In the genomic region with DNA sequence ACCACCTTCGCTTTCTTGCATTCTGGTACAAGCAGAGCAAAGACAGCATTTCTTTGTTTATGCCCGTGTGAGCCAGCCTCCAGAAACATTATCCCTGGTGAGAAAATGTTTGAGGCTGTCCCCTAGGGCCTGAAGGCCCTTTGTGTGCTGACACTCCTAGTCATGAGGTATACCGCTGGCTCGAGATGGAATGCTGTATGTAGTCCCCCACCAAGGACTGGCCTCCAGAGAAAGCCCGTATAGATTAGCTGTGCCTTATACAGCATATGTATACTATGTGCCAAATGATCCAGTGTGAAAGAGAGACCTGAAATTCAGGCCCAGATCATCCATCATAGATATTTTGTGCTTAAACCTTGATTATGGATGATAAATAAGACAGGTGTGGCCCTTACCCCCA, we compare ENCODE assay signal across 17 mouse cellular contexts. TPM values are rescaled to one million over a fixed set of nuclear protein-coding genes. Genes with fewer than 3 reads are reported as not detected.
A peak's percentile ranks its signal among the peaks of the same experiment; 100 is the strongest.
DNase-seq lines count a peak whose midpoint lies in the region; ATAC-seq lines count a peak whose summit lies in the region.
"Had no signal": no experiment of that assay in that cellular context is flagged by ENCODE, and none has a peak within 500 bp of the region (broad histone marks: within the 10 kb centered on the region; RNA-seq: fewer than 3 reads in every experiment).

No protein-coding gene starts in this region.

- H3K4me1 ChIP-seq in neural tube, embryonic 11.5 days (ENCODE audit: control insufficient read depth, insufficient read depth, low read length), result peaks cover 9% of the 10 kb centered on the region; the same call in 1 of the 2 replicates
- H3K4me1 ChIP-seq in hindbrain, embryonic 11.5 days (replicated peaks; ENCODE audit: control insufficient read depth, insufficient read depth, low read length), result peaks cover 3% of the 10 kb centered on the region; the same call in 1 of the 2 replicates
- peaks cover 16% of the 10 kb centered on the region for H3K4me1 ChIP-seq in midbrain, embryonic 12.5 days
- H3K4me1 ChIP-seq in neural tube, embryonic 15.5 days, result peaks cover 11% of the 10 kb centered on the region
- H3K4me1 ChIP-seq: limb, embryonic 12.5 days had no signal

- no peak overlapping the region for H3K9ac ChIP-seq in neural tube, embryonic 11.5 days (ENCODE audit: low read length)
- H3K9ac ChIP-seq in hindbrain, embryonic 11.5 days (ENCODE audit: low read depth, low read length), result no peak overlapping the region
- no peak overlapping the region for H3K9ac ChIP-seq in midbrain, embryonic 12.5 days (replicated peaks)
- H3K9ac ChIP-seq in neural tube, embryonic 15.5 days (replicated peaks), result no peak overlapping the region
- H3K9ac ChIP-seq: limb, embryonic 12.5 days; liver, embryonic 14.5 days had no signal

- no peak for ATAC-seq in neural tube, embryonic 11.5 days (ENCODE audit: insufficient read depth, low FRiP score, low TSS enrichment)
- ATAC-seq in hindbrain, embryonic 11.5 days (ENCODE audit: low FRiP score), result peak; percentile 50; the same call in 1 of the 2 replicates
- 0 out of 2 replicates have a peak, but pooled peaks have one; percentile 30 for ATAC-seq in midbrain, embryonic 12.5 days (ENCODE audit: low FRiP score, low read depth)
- ATAC-seq in neural tube, embryonic 15.5 days (ENCODE audit: low FRiP score), result peak; percentile 61; the same call in 1 of the 2 replicates
- no peak for ATAC-seq in megakaryocyte, adult 5-6 weeks (ENCODE audit: poor library complexity, severe bottlenecking)
- ATAC-seq: inflammation-experienced regulatory T-cells, adult 6 months had no signal

- no peaks in the 10 kb centered on the region for H3K9me3 ChIP-seq in neural tube, embryonic 11.5 days (ENCODE audit: control insufficient read depth, low read length)
- H3K9me3 ChIP-seq in hindbrain, embryonic 11.5 days (ENCODE audit: control insufficient read depth, low read length), result no peaks in the 10 kb centered on the region
- no peaks in the 10 kb centered on the region for H3K9me3 ChIP-seq in midbrain, embryonic 12.5 days
- H3K9me3 ChIP-seq in neural tube, embryonic 15.5 days (replicated peaks), result no peaks in the 10 kb centered on the region
- H3K9me3 ChIP-seq: limb, embryonic 12.5 days had no signal

- WGBS in neural tube, embryonic 11.5 days, result 57% methylated on average over 5 of the region's 5 CpGs
- WGBS in hindbrain, embryonic 11.5 days, result 44% methylated on average over 5 of the region's 5 CpGs
- 47% methylated on average over 5 of the region's 5 CpGs for WGBS in midbrain, embryonic 12.5 days
- WGBS in neural tube, embryonic 15.5 days, result 51% methylated on average over 5 of the region's 5 CpGs

- no peaks in the 10 kb centered on the region for H3K36me3 ChIP-seq in neural tube, embryonic 11.5 days (ENCODE audit: control insufficient read depth, insufficient read depth, low read length)
- H3K36me3 ChIP-seq in hindbrain, embryonic 11.5 days (ENCODE audit: control insufficient read depth, insufficient read depth, low read length), result no peaks in the 10 kb centered on the region
- peaks cover 31% of the 10 kb centered on the region for H3K36me3 ChIP-seq in midbrain, embryonic 12.5 days
- peaks cover 22% of the 10 kb centered on the region; the same call in 1 of the 2 replicates for H3K36me3 ChIP-seq in neural tube, embryonic 15.5 days

- DNase-seq in neural tube, embryonic 11.5 days (ENCODE audit: low spot score), result no peak
- no peak for DNase-seq in neural tube, embryonic 10.5 days (ENCODE audit: extremely low spot score, low spot score)
- peak; percentile 36 for DNase-seq in hindbrain, embryonic 11.5 days (ENCODE audit: low spot score)
- no peak for DNase-seq in frontal cortex, postnatal 36 days (ENCODE audit: low spot score in 2 of 2)
- no peak for DNase-seq in gastrocnemius, postnatal 4 days (ENCODE audit: low spot score in 2 of 2)
- DNase-seq: cerebellum, adult 11 months; cerebellum, postnatal 25 days; gastrocnemius, postnatal 25 days; kidney, adult 9 months; lung, postnatal 10 days had no signal

- H3K4me2 ChIP-seq in neural tube, embryonic 11.5 days (ENCODE audit: low read depth), result no peak overlapping the region
- no peak overlapping the region for H3K4me2 ChIP-seq in hindbrain, embryonic 11.5 days (replicated peaks; ENCODE audit: low read depth, low read length)
- H3K4me2 ChIP-seq in midbrain, embryonic 12.5 days (replicated peaks), result no peak overlapping the region
- H3K4me2 ChIP-seq in neural tube, embryonic 15.5 days, result no peak overlapping the region
- H3K4me2 ChIP-seq: limb, embryonic 12.5 days had no signal

- H3K27me3 ChIP-seq in neural tube, embryonic 11.5 days (ENCODE audit: control insufficient read depth, insufficient read depth, low read length), result no peaks in the 10 kb centered on the region
- no peaks in the 10 kb centered on the region for H3K27me3 ChIP-seq in hindbrain, embryonic 11.5 days (ENCODE audit: control insufficient read depth, insufficient read depth, low read length)
- peaks cover 36% of the 10 kb centered on the region for H3K27me3 ChIP-seq in midbrain, embryonic 12.5 days
- no peaks in the 10 kb centered on the region for H3K27me3 ChIP-seq in neural tube, embryonic 15.5 days (replicated peaks)
- H3K27me3 ChIP-seq: limb, embryonic 12.5 days had no signal

- H3K4me3 ChIP-seq in neural tube, embryonic 11.5 days (ENCODE audit: low read depth, low read length), result no peak overlapping the region
- no peak overlapping the region for H3K4me3 ChIP-seq in hindbrain, embryonic 11.5 days (ENCODE audit: low read depth, low read length)
- H3K4me3 ChIP-seq in midbrain, embryonic 12.5 days, result no peak overlapping the region
- no peak overlapping the region for H3K4me3 ChIP-seq in neural tube, embryonic 15.5 days (replicated peaks)
- H3K4me3 ChIP-seq: limb, embryonic 12.5 days had no signal

- 0 out of 2 replicates have a peak overlapping the region, but pooled peaks have one; percentile 62 for H3K27ac ChIP-seq in neural tube, embryonic 11.5 days (ENCODE audit: low read depth, low read length)
- H3K27ac ChIP-seq in hindbrain, embryonic 11.5 days (ENCODE audit: low read depth, low read length), result no peak overlapping the region
- peak overlapping the region; percentile 69 for H3K27ac ChIP-seq in midbrain, embryonic 12.5 days (replicated peaks)
- peak overlapping the region; percentile 68 for H3K27ac ChIP-seq in neural tube, embryonic 15.5 days (replicated peaks)
- H3K27ac ChIP-seq: limb, embryonic 12.5 days; liver, embryonic 14.5 days had no signal

RNA-seq across cellular contexts. Expression of a gene that starts 39.4 kb away (rescaled TPM):
- 76.2 and 77.3 TPM in 2 replicates for polyA plus RNA-seq in neural tube, embryonic 11.5 days (2014; fragmentation: Nextera tagmentation; extraction: Ambion mirVana)
- 75.1 and 81.5 TPM in 2 replicates for polyA plus RNA-seq in hindbrain, embryonic 11.5 days (2014; fragmentation: Nextera tagmentation; extraction: Ambion mirVana)
- polyA plus RNA-seq in midbrain, embryonic 12.5 days (2016; fragmentation: Nextera tagmentation; extraction: Ambion mirVana), result 68.4 and 71.5 TPM in 2 replicates
- 43.7 and 45.0 TPM in 2 replicates for polyA plus RNA-seq in neural tube, embryonic 15.5 days (2015; fragmentation: Nextera tagmentation; extraction: Ambion mirVana)
- 25.6 and 30.3 TPM in 2 replicates for total RNA-seq in megakaryocyte, adult 5-6 weeks (2015)
- total RNA-seq in megakaryocyte, adult 5-6 weeks (2017), result 11.9 and 13.5 TPM in 2 replicates
- 10 to 100 TPM; 18.4 to 20.1 TPM for total RNA-seq in gastrocnemius, postnatal 4 days (2021)

RNA-seq across cellular contexts. Expression of a gene that starts 39.5 kb away (rescaled TPM):
- 17.1 and 18.6 TPM in 2 replicates for polyA plus RNA-seq in neural tube, embryonic 11.5 days (2014; fragmentation: Nextera tagmentation; extraction: Ambion mirVana)
- polyA plus RNA-seq in hindbrain, embryonic 11.5 days (2014; fragmentation: Nextera tagmentation; extraction: Ambion mirVana), result 22.9 and 25.6 TPM in 2 replicates
- polyA plus RNA-seq in midbrain, embryonic 12.5 days (2016; fragmentation: Nextera tagmentation; extraction: Ambion mirVana), result 16.7 and 17.4 TPM in 2 replicates
- polyA plus RNA-seq in neural tube, embryonic 15.5 days (2015; fragmentation: Nextera tagmentation; extraction: Ambion mirVana), result 2.5 and 4.1 TPM in 2 replicates
- total RNA-seq in megakaryocyte, adult 5-6 weeks (2015), result 5.4 and 7.0 TPM in 2 replicates
- total RNA-seq in megakaryocyte, adult 5-6 weeks (2017), result 12.8 and 17.3 TPM in 2 replicates
- 1 to 10 TPM; 1.4 to 1.9 TPM for total RNA-seq in gastrocnemius, postnatal 4 days (2021)
- total RNA-seq: gastrocnemius, postnatal 25 days had no signal

RNA-seq across cellular contexts. Expression of a gene that starts 40.6 kb away (rescaled TPM):
- 0.66 and 1.2 TPM in 2 replicates for polyA plus RNA-seq in neural tube, embryonic 11.5 days (2014; fragmentation: Nextera tagmentation; extraction: Ambion mirVana)
- 0.20 and 0.31 TPM in 2 replicates for polyA plus RNA-seq in hindbrain, embryonic 11.5 days (2014; fragmentation: Nextera tagmentation; extraction: Ambion mirVana)
- 0.22 and 0.24 TPM in 2 replicates for polyA plus RNA-seq in midbrain, embryonic 12.5 days (2016; fragmentation: Nextera tagmentation; extraction: Ambion mirVana)
- polyA plus RNA-seq in neural tube, embryonic 15.5 days (2015; fragmentation: Nextera tagmentation; extraction: Ambion mirVana), result 0.83 and 1.1 TPM in 2 replicates
- 0.16 and 0.23 TPM in 2 replicates for total RNA-seq in megakaryocyte, adult 5-6 weeks (2015)
- total RNA-seq in megakaryocyte, adult 5-6 weeks (2017), result 0.16 and 0.40 TPM in 2 replicates
- total RNA-seq in gastrocnemius, postnatal 4 days (2021), result 1 to 10 TPM; 4.3 to 4.7 TPM
- polyA plus RNA-seq: C2C12; inflammation-experienced regulatory T-cells, adult 6 months had no signal

Comparison
In these comparisons a context has a peak if more than half of its experiments do, and no peak if none do; other contexts are left out.
1. ATAC-seq: peak in hindbrain, embryonic 11.5 days (single experiment), midbrain, embryonic 12.5 days (single experiment) and neural tube, embryonic 15.5 days (single experiment); none in neural tube, embryonic 11.5 days (single experiment) and megakaryocyte, adult 5-6 weeks (single experiment).